Mouse (Mus musculus) erythroblast, embryonic 14.5 days (primary cell): ENCODE measurements around the gene Notch1.

Experiments
- GATA1 ChIP-seq: IDR thresholded peaks from 2 replicates; pipeline ENCODE4 v1.6.1; 2012; ENCODE audit warnings: low read length, inconsistent platforms, mixed read lengths
- TAL1 ChIP-seq: IDR thresholded peaks from 3 replicates; pipeline ENCODE4 v1.6.1; 2012; ENCODE audit warnings: low read length, inconsistent platforms, mixed read lengths

- TF ChIP-seq TAL1, result no peak
- TF ChIP-seq GATA1, result no peak
Observed at GRCm38 (mm10) chr2:26519753-26520152, 3.3 kb upstream of the Notch1 start.
